Mouse (Mus musculus) 3T3-L1 (cell line): ENCODE results near the gene Hoxd3.
A peak's percentile ranks its signal among the peaks of the same experiment; 100 is the strongest.

Source experiments
- DNase-seq: peaks from one replicate; pipeline ENCODE4 v3.0.0-alpha.2; 2015; ENCODE audit warnings: low read depth, low spot score

Hoxd3 gene

DNA sequence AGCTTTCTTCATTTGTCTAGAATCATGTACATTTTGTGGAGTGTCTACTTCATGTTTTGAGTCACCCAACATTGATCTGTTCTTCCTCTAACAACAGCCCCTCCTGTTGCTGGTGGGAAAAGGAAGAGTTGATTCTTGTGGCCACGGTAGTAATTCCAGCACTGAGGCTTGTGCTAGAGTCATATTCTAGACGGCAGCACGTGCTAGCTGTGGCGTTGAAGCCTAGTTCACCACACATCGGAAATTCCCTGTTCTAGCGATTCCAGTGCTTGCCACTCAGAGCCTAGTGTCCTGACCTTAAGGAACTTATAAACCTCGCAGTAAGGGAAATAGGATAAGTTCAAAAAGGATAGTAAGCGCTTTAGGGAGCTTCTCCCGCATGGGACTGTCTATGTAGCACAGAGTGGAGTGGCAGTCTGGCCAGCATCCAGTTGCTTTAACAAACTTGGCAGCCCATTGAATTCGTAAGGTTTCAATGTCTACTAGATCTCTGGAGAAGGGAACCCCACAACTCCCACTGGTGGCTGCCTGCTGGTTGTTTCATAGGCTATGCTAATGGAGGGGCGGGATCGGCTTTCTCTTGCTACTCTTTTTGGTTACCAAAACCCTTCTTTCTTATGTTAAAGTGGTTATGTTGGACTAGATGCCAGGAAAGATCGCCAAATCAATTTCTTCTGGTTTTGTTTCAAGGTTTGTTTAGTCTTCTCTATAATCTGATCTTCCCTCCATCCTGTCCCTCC is 66.0 kb downstream of the Hoxd3 start:
- DNase-seq: peak; percentile 6

GRCm38 (mm10) chr2:74781386-74781785 is 69.7 kb downstream of the Hoxd3 start:
- DNase-seq: peak; percentile 37

- peak; percentile 77 for DNase-seq
These were observed 83.8 kb downstream of the Hoxd3 start for GRCm38 (mm10) chr2:74795531-74795930.
